Mouse (Mus musculus): Measurements from ENCODE around the gene Adam29.

Adam29 gene

GRCm38 (mm10) chr8:55906848-55907247, at the start of gene Adam29:
Gene Adam29 (minus strand): TSS chr8:55906948.
- no peak for DNase-seq (ENCODE audit: low spot score)

GRCm38 (mm10) chr8:55940526-55940880, 33.8 kb upstream of the Adam29 start:
- no peak for DNase-seq (ENCODE audit: low spot score)

- DNase-seq (ENCODE audit: low spot score) = no peak
Measured at GRCm38 (mm10) chr8:55939870-55940525, 33.2 kb upstream of the Adam29 start, which contains the start of gene Glra3. Gene Glra3 (plus strand): TSS chr8:55940460.
